Mouse (Mus musculus) A20 (cell line): Measurements from ENCODE around the gene Macrod2.

Source experiments
- DNase-seq: peaks from one replicate; pipeline ENCODE4 v3.0.0-alpha.2; 2011; ENCODE audit warnings: low read depth, low spot score

The Macrod2 gene

DNA sequence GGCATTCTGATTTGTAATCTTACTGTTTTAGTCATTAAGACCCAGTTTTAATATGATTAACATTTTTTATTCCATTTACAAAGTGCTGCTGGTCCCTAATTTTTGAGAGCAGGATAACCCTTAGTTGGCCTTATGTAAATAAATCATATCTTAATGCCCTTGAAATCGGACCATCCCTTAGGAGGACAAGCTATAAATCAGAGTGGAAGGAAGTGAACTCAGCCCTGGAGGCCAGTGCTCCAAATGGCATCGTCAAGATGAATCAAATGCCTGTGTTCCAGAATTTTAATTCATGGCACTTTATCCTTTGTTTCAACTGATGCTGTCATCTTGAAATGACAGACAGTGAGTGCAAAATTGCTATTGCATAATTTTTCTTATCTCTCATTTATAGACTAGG lies 1046.8 kb downstream of the Macrod2 start:
- no peak for DNase-seq

DNA sequence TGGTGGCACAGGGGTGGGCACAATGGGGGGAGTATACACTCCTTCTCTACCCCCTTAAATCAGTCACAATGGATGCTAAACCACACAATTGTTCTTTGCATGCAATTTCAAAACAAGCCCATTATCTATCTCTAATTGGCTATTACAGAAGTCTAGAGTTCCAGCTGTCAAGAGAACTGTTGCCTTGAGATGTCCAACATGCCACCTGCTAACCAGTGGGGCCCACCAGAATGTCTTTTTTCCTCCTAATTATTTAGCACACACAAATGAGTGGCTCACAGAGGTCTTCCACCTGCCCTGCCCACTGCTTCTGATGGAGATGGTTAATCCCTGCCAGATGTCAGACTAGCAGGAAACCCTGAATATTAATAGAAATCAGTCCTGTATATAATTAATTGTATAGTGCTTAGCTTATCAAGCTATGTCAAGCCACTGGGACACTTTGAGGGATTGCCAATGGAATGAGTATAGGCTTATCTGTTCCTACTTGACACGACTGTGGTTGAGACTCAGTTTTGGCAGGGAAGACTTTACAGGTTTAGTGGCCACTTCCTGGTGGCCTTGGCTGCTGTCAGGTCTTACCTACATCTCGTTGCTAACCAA lies 1054.1 kb downstream of the Macrod2 start:
- DNase-seq = no peak

GRCm38 (mm10) chr2:141463946-141464345 lies 1068.8 kb downstream of the Macrod2 start:
- DNase-seq = no peak

- DNase-seq = no peak
Measured at GRCm38 (mm10) chr2:141472791-141473190, 1077.7 kb downstream of the Macrod2 start.

- no peak for DNase-seq
Measured at GRCm38 (mm10) chr2:141477585-141477984, 1082.5 kb downstream of the Macrod2 start.

- DNase-seq = no peak
Measured at GRCm38 (mm10) chr2:141490518-141490917, 1095.4 kb downstream of the Macrod2 start.

DNA sequence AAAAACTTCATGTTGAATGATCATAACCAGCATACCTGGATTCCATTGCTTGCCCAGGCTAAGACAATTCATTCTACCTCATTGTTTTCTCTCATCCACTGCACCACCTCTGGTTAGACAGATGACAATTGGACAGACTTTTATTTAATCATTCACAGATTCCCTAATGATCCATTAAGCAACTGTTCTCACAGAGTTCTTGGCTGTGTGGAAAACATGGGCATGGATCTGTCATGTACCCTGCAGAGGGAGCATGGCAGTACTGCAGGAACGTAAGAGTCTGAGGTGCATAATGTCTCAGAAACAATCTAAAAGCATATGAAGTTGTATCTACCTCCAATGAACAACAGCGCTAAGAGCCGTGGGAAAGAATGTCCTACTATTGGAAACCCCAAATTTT lies 1110.3 kb downstream of the Macrod2 start:
- DNase-seq = no peak

- DNase-seq = no peak
Measured at GRCm38 (mm10) chr2:141507929-141508897, 1113.1 kb downstream of the Macrod2 start.

DNA sequence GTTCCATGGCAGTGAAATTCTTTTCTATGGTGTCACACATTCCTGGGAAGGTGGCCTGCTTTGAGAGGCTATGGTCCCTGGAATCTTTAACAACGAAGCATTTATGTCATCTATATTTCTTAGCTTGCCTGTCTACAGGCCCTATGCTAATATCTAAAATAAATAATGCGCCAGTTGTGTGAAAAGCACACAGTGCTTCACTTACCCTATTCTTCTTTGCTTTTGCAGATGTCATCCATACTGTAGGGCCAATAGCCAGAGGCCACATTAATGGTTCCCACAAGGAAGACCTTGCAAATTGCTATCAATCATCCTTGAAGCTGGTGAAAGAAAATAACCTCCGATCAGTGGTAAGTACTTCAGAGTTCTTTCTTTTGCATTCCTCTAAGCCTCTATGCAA lies 1119.9 kb downstream of the Macrod2 start:
- DNase-seq = no peak

DNA sequence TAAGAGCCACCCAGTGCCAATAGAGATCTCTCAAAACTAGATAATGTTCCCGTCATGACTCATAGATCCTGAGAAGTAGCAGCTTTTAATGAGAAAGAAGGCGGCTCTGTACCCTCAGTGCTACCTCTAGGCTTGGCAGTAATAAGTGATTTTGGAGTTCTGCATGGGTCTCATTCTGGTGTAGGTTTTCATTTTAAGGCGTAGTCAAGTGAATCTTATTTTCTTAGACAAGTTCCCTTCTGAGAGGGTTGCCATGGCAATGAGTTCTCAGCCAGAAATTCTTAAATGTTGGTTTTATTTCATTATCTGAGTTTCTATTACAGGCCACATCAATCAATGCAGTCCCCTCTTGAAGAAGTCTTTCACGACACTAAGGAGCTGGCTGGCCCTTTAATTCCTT lies 1127.0 kb downstream of the Macrod2 start:
- no peak for DNase-seq

DNA sequence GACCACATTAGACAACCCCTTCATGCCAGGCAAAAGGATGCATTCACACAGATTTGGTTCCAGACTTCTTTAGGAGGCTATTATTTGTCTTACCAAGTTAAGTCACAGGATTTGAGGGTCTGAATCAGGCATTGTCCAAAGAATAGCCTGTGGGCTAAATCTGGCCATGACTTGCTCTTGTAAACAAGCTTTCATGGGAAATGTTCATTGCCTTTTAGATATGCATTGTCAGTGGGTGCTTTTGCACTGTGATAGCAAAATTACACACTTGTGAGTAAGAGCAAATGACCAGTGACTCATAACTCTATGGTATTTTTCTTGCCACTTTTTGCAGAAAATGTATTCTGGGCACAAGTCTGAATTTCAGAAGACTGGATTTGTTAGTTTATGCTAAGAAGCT lies 1150.8 kb downstream of the Macrod2 start:
- no peak for DNase-seq

- no peak for DNase-seq
Measured at GRCm38 (mm10) chr2:141551701-141552100, 1156.6 kb downstream of the Macrod2 start.

DNA sequence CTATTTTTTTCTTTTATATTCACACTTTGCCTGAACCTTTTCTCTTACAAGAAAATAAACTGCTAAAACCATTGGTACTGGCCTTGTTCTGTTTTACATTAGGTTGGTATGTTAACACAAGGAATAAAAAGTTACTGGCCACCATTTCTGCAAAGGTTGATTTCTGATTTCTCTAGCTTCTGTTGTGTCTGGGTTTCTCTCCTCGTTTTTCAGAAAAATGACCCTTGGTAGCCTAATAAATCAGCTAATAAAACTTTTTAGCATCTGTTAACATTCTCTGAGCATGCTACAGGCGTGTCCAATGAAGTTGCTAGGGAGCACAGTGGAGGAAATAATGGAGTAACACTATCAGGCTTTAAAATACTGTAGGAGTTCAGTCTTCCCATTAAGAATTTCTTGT lies 1161.6 kb downstream of the Macrod2 start:
- no peak for DNase-seq

GRCm38 (mm10) chr2:141558242-141558827 lies 1163.2 kb downstream of the Macrod2 start:
- no peak for DNase-seq

DNA sequence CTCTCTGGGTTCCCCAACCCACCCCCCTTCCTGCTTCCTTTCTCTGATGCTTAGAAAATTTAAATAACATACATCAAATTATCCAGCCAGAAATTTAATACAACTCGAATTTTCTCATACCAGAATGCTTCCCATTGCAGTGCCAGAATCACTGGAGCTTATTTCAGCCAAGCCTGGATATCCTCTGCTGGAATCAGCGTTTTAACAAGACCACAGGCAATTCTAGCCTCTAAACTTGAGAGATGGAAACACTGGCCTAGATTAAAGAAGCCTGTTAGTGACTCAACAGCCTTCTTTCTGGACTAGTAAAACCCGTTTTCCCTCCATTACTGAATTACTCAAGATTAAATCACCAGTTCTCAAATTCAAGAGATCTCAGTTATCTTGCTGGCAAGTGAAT lies 1170.9 kb downstream of the Macrod2 start:
- DNase-seq = no peak

- no peak for DNase-seq
Measured at GRCm38 (mm10) chr2:141571360-141571759, 1176.3 kb downstream of the Macrod2 start.

GRCm38 (mm10) chr2:141578206-141578605 lies 1183.1 kb downstream of the Macrod2 start:
- DNase-seq = no peak

- no peak for DNase-seq
Measured at GRCm38 (mm10) chr2:141582431-141582830, 1187.3 kb downstream of the Macrod2 start.

- no peak for DNase-seq
Measured at GRCm38 (mm10) chr2:141582933-141583332, 1187.8 kb downstream of the Macrod2 start.

DNA sequence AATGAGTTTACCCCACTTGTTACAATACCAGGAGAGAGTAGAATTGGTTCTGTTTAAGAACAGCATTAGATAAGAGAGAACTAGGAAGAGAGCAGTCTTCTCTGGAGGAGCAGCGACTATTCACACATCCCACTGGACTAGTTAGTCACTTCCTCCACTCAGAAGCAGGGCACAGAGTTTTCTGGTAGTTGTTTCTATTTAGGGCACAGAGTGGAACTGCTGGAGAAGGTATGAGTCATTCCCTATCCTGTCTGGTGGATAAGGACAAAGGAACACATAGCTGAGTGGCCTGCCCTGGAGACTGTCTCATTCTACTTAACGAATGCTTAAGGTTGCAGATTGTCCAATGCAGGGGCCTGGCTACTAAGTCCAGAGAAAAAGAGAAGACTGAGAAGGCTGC lies 1192.2 kb downstream of the Macrod2 start:
- DNase-seq = no peak

DNA sequence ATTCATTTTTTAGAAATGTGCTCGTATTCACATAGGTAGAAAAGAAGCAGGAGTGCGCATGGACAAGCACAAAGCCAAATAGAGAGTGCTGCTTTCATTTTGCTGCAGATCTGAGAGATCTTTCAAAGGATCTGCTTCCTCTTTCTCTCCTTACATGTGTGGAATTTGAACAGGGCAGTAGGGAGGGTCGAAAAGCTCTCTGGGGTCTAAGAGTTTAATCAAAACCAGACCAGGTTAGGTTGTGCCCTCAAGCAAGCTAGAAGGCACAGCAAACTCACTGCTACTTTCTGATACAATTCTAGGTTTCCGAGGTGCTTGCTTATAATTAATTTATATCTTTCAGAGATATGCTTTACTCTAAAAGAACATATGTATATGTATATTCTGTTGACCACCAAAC lies 1196.2 kb downstream of the Macrod2 start:
- no peak for DNase-seq

DNA sequence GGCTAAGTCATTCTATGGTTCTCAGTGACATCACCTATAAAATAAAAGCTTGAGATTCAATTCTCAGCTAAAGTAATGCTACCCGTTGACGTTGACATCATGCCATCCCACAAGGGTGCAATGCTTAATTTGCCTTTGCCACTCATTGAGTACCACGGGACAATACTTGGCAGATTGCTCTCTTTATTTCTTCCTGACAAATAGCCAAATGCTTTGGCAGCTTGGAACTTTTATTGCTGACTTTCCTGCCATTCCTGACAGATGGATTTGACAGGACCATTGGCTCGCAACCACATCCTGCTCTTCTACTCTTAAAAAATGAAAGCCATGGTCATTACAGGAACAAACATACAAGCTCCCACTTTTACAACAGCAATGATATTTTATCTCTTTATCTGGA lies 1199.7 kb downstream of the Macrod2 start:
- no peak for DNase-seq

DNA sequence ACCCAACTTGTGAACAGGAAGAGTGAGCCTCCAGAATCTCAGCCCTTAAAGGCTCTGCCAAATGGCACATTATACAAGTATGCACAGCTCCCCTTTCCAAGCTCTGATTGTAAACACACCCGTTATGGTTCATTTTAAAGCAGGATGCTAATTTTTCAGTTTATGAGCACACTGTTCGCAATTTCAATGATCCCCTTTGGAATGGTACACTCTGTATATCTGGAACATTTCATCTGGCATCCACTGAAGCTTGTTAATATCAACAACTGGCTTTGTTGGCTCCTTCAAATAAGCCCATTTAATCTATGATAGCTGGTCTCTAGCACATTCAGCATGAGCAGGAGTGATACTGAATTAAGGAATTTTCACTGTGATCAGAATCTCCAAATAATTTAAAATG lies 1222.6 kb downstream of the Macrod2 start:
- no peak for DNase-seq
